Mouse (Mus musculus) spleen, adult 2 months (tissue): Measurements from ENCODE around the gene Agl.

Experiments
- CTCF ChIP-seq: fragments of 200-500 bp; IDR thresholded peaks from 2 replicates; pipeline ENCODE4 v1.5.1; 2011; ENCODE audit warnings: mild to moderate bottlenecking, inconsistent platforms; ENCODE audit not compliant: insufficient read depth, insufficient read length, insufficient replicate concordance; ENCODE audit errors: extremely low read depth
- POLR2A ChIP-seq: fragments of 200-500 bp; IDR thresholded peaks from 2 replicates; pipeline ENCODE4 v1.6.1; 2011; ENCODE audit warnings: low read depth, low read length, inconsistent platforms

DNA sequence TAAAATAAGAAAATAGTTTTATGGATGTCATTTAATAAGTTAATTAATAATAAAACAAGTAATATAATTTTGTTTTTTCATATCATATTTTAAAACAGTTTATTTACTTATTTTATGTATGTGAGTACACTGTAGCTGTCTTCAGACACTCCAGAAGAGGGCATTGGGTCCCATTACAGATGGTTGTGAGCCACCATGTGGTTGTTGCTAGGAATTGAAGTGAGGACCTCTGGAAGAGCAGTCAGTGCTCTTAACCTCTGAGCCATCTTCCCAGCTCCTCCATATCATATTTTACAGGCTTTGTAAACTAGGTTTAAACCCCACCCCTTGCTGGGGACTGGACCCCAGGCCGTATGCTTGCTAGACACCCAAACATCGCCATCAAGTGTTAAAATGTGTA is 36.4 kb downstream of the Agl start:
- TF ChIP-seq CTCF (no peak), POLR2A (no peak)
